Mouse (Mus musculus): Measurements from ENCODE around the gene Cdkn2b. TPM values are rescaled to one million over a fixed set of nuclear protein-coding genes. Genes with fewer than 3 reads are reported as not detected.

Cdkn2b gene
- 2.0 and 7.3 TPM in 2 replicates for polyA plus RNA-seq (2012; ENCODE audit: insufficient read depth, insufficient read length, missing spikeins)

DNA sequence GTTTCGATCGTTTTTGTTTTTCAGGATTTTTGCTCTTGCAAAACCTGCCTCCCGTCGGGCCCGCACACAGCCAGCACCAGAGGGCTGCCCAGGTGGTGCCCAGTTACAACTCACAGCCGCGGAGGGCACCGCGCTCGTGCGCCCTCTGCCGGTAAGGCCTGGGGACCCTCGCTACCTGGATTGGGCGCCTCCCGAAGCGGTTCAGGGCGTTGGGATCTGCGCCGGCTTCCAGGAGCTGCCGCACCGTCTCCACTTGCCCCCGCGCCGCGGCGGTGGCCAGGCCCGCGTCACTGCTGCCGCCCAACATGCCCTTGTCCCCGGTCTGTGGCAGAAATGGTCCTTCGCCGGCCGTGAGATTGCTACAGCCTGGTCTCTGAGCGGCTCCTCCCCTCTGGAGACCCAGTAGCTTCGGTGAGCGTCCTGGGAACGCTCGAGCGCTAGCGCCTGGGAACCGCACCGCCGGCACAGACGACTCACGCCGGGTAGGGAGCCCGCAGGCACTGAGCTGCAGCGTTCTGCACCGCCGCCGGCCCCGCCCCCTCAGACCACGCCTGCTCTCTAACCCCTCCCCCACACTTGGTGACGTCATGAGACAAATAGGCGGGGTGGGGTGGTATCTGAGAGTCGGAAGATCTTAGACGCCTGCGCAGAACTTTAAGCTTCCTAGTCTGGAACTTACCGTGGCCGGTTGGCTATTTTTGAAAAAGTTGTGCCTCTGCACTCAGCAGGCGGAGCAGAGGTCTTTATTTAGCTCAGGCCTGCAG, at the start of gene Cdkn2b:
TSS of gene Cdkn2b (minus strand) at position 549 of the 764 bp plus-strand sequence.
- Histone ChIP-seq H3K4me3 (ENCODE audit: insufficient read depth, low read depth, low read length) (peak within 1 kb of the TSS; percentile 79), H3K27ac (replicated peaks; ENCODE audit: low read depth, low read length) (peak within 1 kb of the TSS; percentile 40; the same call in 1 of the 2 replicates), H3K4me1 (ENCODE audit: control insufficient read depth, insufficient read depth, insufficient read length, low read length) (no peaks in the 10 kb centered on the region)

DNA sequence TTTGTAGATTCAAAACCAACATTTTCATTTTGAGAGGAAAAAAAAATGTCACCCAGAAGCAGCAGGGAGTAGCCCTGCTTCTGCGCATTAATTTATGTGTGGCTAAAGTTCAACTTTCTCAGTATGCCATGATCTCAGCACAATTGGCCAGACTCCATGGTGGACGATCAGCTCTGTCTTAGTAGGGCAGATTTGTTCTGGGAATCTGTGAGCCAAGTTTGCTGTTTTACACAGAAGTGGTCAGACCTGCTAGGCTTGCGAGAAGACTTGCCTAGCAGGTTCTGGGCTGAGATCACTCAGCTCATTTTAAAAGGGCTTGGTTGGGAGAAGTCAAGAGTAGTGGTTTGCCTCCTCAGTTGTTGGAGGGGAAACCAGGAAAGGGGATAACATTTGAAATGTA, 49.5 kb upstream of the Cdkn2b start:
- Histone ChIP-seq H3K27ac (replicated peaks; ENCODE audit: low read depth, low read length) (no peak overlapping the region), H3K4me1 (ENCODE audit: control insufficient read depth, insufficient read depth, insufficient read length, low read length) (no peaks in the 10 kb centered on the region; the same call in 1 of the 2 replicates), H3K4me3 (ENCODE audit: insufficient read depth, low read depth, low read length) (no peak overlapping the region)

DNA sequence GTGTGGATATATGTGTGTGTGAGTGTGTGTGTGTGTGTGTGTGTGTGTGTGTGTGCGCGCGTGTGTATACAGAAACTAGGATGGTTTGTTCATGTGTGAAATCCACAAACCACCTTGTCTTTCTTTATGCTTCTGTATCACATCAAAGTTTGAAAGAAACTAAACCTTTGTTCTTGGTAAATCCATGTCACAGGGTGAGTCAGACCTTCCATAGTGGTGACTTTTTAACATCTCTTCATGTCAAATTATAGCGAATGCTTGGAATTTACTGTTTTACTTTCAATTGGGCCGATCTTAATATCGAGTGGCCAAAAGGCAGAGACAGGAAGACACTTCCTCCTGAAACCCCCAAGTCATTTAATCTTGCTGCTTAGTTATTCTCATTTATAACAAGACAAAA, 48.7 kb upstream of the Cdkn2b start:
- Histone ChIP-seq H3K4me3 (ENCODE audit: insufficient read depth, low read depth, low read length) (no peak overlapping the region), H3K27ac (replicated peaks; ENCODE audit: low read depth, low read length) (no peak overlapping the region), H3K4me1 (ENCODE audit: control insufficient read depth, insufficient read depth, insufficient read length, low read length) (no peaks in the 10 kb centered on the region; the same call in 1 of the 2 replicates)

DNA sequence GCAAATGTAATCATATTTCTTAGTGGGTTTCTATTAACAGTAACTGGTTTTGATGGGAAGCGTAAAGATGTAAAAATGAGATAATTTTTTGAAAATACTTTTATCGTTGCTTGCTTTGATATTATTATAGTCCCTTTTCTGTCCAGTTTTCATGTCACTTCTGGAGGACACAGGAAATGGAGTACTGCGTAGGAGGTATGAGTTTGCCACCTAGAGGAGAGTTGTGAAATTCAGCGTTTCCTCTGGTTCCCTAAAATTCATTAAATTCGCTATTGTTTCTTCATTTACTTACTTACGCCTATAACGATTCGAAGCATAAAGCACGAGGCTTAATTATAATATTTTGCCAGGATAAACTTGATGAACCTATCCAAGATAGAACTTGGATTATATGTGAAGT, 43.1 kb upstream of the Cdkn2b start:
- Histone ChIP-seq H3K4me1 (ENCODE audit: control insufficient read depth, insufficient read depth, insufficient read length, low read length) (no peaks in the 10 kb centered on the region; the same call in 1 of the 2 replicates), H3K27ac (replicated peaks; ENCODE audit: low read depth, low read length) (no peak overlapping the region), H3K4me3 (ENCODE audit: insufficient read depth, low read depth, low read length) (no peak overlapping the region)

DNA sequence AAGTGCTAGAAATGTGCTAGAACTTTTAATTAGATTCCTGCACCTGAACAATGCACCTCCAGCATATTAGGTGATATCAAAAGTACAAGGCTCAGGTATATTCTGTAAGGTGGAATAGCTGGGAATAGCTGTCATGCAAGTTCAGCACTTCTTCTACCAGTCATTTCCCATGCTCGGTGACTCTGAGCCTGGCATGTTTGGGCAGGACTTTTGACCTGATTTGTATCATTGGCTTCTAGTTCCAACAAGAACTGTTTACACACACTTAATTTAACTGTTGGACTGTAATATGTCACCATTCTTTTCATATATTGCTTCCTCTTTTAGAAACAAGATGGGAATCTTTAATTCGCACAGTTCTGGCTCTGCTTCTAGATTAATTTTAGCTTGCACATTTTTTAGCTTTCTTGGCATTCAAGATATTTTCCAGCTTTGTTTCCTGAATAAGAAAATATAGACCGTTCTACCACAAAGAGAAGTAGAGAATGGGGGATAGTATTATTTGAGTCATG, 42.3 kb upstream of the Cdkn2b start:
- H3K4me3 ChIP-seq (ENCODE audit: insufficient read depth, low read depth, low read length): no peak overlapping the region
- no peaks in the 10 kb centered on the region; the same call in 1 of the 2 replicates for H3K4me1 ChIP-seq (ENCODE audit: control insufficient read depth, insufficient read depth, insufficient read length, low read length)
- no peak overlapping the region for H3K27ac ChIP-seq (replicated peaks; ENCODE audit: low read depth, low read length)

DNA sequence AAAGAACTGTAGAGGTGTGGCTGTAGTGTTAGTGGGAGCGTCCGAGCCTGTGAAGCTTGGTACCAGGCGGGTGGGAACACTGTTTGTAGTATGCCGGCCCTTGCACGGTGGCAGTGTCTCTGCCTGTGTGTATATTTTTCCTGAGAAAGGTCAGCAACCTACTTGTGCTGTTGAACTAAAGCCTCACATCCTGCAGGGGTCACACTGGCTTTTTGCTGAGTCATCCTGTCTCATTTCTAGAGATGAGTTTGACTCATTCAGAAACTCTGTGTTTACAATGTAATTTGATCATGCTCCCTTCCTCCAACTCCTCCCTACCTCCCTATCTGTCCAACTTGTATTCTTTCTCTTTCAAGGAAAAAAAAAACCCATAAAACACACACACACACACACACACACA, 40.6 kb upstream of the Cdkn2b start:
- Histone ChIP-seq H3K27ac (replicated peaks; ENCODE audit: low read depth, low read length) (no peak overlapping the region), H3K4me1 (ENCODE audit: control insufficient read depth, insufficient read depth, insufficient read length, low read length) (no peaks in the 10 kb centered on the region; the same call in 1 of the 2 replicates), H3K4me3 (ENCODE audit: insufficient read depth, low read depth, low read length) (no peak overlapping the region)

DNA sequence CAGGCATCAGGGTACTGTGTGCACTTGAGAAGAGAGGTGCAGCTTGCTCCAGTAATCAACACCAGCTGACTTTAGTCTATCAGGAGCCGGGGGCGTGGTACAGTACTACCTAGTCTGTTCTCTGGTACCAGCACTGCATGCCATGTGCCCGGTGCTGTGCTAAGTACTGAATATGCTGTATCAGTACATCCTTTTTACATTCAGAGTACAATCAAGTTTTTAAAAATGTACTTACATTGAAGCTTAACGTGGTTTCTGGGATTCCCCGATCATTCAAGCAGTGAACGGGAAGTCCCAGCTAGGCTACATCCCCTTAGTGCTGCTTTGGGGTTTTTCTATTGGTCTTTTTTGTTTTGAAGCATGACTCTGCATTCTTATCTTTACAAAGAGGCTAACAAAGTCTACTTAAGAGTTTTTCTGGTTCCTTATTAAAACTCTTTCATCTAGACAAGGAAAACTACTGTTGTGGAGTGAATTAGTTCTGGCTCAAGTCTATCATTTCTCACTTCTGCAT, 40.2 kb upstream of the Cdkn2b start:
- Histone ChIP-seq H3K27ac (replicated peaks; ENCODE audit: low read depth, low read length) (no peak overlapping the region), H3K4me3 (ENCODE audit: insufficient read depth, low read depth, low read length) (no peak overlapping the region), H3K4me1 (ENCODE audit: control insufficient read depth, insufficient read depth, insufficient read length, low read length) (no peaks in the 10 kb centered on the region; the same call in 1 of the 2 replicates)

DNA sequence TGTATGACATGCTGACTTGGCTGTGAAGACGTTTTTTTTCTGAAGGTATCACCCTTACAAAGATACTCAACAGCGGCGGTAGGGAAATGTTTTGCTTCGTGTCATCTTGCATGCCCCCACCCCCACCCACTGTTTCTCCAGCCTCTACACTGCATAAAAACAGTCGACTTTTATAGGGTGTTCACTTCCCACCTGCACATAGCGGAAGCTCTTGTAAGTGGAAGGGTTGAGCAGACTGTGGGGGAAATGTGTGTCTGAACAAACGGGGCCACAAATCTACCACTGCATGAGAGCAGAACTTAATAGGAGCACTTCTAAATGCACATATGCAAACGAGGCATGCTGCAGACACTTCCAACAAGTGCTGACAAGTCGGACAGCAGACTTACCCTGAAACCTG, 39.6 kb upstream of the Cdkn2b start:
- H3K4me3 ChIP-seq (ENCODE audit: insufficient read depth, low read depth, low read length): no peak overlapping the region
- H3K4me1 ChIP-seq (ENCODE audit: control insufficient read depth, insufficient read depth, insufficient read length, low read length): no peaks in the 10 kb centered on the region; the same call in 1 of the 2 replicates
- H3K27ac ChIP-seq (replicated peaks; ENCODE audit: low read depth, low read length): no peak overlapping the region

DNA sequence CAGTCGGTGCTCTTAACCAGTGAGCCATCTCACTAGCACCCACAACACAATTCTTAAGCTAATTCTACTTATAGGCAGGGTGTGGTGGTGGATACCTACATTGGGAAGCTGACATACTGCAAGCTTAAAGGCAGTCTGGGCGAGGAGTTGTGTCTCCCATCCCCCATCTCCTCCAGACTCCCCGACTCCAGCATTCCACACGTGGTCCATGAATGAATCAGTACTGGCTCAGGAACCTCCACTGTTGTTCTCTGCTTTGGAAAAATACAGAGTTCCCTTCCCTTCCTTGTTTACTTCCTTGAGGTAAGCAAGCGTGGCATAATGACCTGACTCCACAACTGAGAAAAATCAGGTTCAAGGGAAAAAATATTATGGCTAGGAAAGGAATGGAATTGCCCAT, 38.0 kb upstream of the Cdkn2b start:
- H3K27ac ChIP-seq (replicated peaks; ENCODE audit: low read depth, low read length): no peak overlapping the region
- H3K4me3 ChIP-seq (ENCODE audit: insufficient read depth, low read depth, low read length): no peak overlapping the region
- no peaks in the 10 kb centered on the region; the same call in 1 of the 2 replicates for H3K4me1 ChIP-seq (ENCODE audit: control insufficient read depth, insufficient read depth, insufficient read length, low read length)

DNA sequence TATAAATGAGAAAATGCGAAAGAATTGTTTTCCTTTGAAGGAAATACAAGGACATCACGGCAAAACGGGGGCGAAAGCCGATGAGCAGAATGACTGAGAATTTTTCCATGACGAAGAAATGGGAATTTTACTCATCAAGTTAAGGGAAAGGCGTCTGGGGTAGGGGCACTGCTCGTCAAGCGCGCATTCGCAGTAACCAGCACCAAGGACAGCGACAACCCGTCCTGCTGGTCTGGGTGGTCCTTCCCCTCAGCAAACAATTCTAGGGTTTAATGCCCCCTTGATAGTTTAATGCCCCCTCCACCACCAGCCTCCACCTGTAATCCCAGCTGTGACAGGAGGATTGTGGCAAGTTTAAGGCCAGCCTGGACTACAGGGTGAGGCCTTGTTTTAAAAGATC, 2.6 kb upstream of the Cdkn2b start:
- Histone ChIP-seq H3K4me3 (ENCODE audit: insufficient read depth, low read depth, low read length) (no peak overlapping the region), H3K27ac (replicated peaks; ENCODE audit: low read depth, low read length) (no peak overlapping the region), H3K4me1 (ENCODE audit: control insufficient read depth, insufficient read depth, insufficient read length, low read length) (no peaks in the 10 kb centered on the region)

DNA sequence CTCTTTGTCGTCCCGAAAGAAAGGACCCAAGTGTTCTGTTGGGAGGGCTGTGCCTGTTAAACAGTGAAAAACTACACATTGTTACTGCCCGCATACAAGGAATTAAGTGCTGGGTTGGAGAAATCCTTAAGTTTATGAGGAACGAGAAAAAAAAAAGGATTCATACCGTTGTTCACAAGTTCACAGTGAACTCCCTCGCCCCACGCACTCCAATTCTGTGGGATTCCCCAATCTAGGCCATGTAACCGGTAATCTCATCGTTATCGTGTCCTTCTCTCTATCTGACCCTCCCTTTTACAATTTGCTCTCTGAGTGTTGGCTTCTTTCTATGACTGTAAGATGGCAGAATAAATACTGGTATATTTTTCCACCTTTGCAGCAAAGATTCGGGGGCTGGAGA, 843 bp downstream of the Cdkn2b start:
- H3K4me1 ChIP-seq (ENCODE audit: control insufficient read depth, insufficient read depth, insufficient read length, low read length): no peaks in the 10 kb centered on the region
- peak overlapping the region; percentile 79 for H3K4me3 ChIP-seq (ENCODE audit: insufficient read depth, low read depth, low read length)
- H3K27ac ChIP-seq (replicated peaks; ENCODE audit: low read depth, low read length): no peak overlapping the region

DNA sequence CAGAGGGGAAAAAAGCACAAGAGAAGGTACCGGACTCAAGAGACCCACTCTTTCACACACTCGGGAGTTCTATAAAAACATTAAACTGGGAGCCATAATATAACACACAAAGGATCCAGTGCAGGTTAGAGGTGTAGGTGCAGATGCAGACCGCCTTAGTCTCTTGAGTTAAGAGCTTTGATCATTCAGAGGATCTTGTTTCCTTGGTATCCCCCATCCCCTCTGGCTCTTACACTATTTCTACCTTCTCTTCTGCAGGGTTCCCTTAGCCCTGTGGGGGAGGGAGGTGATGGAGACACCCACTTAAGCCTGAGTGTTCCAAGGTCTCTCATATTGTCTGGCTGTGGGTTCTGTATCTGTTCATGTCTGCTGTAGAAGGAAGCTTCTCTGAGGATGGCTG, 2.8 kb downstream of the Cdkn2b start:
- Histone ChIP-seq H3K27ac (replicated peaks; ENCODE audit: low read depth, low read length) (no peak overlapping the region), H3K4me3 (ENCODE audit: insufficient read depth, low read depth, low read length) (no peak overlapping the region), H3K4me1 (ENCODE audit: control insufficient read depth, insufficient read depth, insufficient read length, low read length) (no peaks in the 10 kb centered on the region)

DNA sequence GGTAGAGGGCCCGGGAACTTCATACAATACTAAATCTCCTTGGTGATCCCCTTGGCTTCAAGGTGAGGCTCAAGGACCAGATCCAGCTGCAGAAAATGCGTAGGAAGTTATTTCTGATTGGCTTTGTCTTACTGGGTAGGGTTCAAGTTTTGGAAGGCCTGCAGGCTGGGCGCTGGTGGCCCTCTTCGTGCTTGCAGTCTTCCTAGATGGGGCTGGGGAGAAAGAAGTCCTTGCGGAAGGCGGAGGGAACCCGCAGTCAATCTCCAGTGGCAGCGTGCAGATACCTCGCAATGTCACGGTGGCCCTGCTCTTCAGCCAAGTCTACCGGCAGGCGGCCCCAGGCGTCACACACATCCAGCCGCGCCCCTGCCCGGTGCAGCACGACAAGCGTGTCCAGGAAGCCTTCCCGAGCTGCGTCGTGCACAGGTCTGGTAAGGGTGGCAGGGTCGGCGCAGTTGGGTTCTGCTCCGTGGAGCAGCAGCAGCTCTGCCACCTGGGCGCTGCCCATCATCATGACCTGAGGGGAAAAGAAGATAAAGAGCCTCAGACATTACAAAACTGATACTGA, 4.0 kb downstream of the Cdkn2b start:
- Histone ChIP-seq H3K27ac (replicated peaks; ENCODE audit: low read depth, low read length) (no peak overlapping the region), H3K4me1 (ENCODE audit: control insufficient read depth, insufficient read depth, insufficient read length, low read length) (no peaks in the 10 kb centered on the region), H3K4me3 (ENCODE audit: insufficient read depth, low read depth, low read length) (no peak overlapping the region)

DNA sequence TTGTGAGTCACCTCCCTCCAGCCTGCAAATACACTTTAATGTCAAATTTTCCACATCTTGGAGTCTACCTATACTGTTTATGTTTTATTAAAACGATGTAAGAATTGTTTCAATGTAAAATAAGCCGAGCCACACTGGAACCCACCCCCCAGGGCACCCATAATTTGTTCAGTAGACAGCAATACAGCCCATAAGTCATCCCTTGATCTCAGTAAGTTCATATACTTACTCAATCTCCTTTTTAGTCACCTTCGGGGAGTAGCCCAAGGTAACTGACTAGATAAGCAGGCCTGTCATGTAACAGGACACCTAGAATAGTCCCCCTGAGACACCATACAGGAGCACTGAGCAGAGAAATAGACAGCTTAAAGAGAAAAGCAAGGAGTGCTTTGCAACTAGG, 5.1 kb downstream of the Cdkn2b start:
- Histone ChIP-seq H3K4me1 (ENCODE audit: control insufficient read depth, insufficient read depth, insufficient read length, low read length) (no peaks in the 10 kb centered on the region), H3K27ac (replicated peaks; ENCODE audit: low read depth, low read length) (no peak overlapping the region), H3K4me3 (ENCODE audit: insufficient read depth, low read depth, low read length) (no peak overlapping the region)

DNA sequence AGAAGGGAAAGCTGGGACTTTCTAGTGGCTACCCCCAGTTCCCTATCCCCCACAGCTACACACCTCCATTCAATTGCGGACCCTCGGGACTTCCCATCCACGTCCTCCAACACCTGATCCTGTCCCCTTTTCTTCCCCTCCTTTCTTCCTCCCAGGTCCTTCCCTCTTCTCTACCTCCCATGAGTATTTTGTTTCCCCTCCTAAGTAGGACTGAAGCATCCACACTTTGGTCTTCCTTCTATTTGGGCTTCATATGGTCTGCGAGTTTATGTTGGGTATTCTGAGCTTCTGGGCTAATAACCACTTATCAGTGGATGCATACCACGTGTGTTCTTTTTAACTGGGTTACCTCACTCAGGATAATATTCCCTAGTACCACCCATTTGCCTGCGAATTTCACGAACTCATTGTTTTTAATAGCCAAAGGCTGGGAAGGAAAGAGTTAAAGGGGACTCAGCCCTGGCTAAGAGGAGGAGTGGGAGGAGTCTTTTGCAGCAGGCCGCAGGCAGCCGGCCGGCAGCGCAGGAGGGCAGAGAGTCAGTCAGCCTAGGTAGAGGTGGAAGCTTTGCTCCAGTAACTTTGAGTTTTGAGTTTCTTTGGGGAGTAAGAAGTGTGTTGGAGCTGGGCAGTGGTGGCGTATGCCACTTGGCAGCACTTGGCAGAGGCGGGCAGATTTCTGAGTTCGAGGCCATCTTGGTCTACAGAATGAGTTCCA, 7.4 kb downstream of the Cdkn2b start:
- no peak overlapping the region for H3K4me3 ChIP-seq (ENCODE audit: insufficient read depth, low read depth, low read length)
- no peaks in the 10 kb centered on the region for H3K4me1 ChIP-seq (ENCODE audit: control insufficient read depth, insufficient read depth, insufficient read length, low read length)
- H3K27ac ChIP-seq (replicated peaks; ENCODE audit: low read depth, low read length): no peak overlapping the region

Measured in brown adipose tissue, adult 24 weeks (tissue).